Mouse (Mus musculus) embryonic fibroblast, embryonic 13.5 days (primary cell): ENCODE data around the gene Tubb2b. TPM values are rescaled to one million over a fixed set of nuclear protein-coding genes. Genes with fewer than 3 reads are reported as not detected.

Experiments
- H3K27ac ChIP-seq: 2 replicates; pipeline ENCODE4 v1.5.1; 2012; ENCODE audit warnings: low read length, control low read depth, inconsistent platforms; ENCODE audit not compliant: insufficient read depth
- H3K4me1 ChIP-seq: 2 replicates; pipeline ENCODE4 v1.6.1; 2011; ENCODE audit warnings: low read length; ENCODE audit not compliant: control insufficient read depth, insufficient read depth
- H3K4me3 ChIP-seq: 2 replicates; pipeline ENCODE4 v1.5.1; 2011; ENCODE audit warnings: mild to moderate bottlenecking, control low read depth, low read length; ENCODE audit not compliant: insufficient read depth
- CTCF ChIP-seq: IDR thresholded peaks from 2 replicates; pipeline ENCODE4 v1.5.1; 2011; ENCODE audit warnings: mild to moderate bottlenecking, control low read depth, low read length, moderate library complexity, borderline replicate concordance; ENCODE audit not compliant: insufficient read depth
- POLR2A ChIP-seq: IDR thresholded peaks from 2 replicates; pipeline ENCODE4 v1.6.1; 2011; ENCODE audit warnings: low read depth, mild to moderate bottlenecking, control low read depth, low read length, moderate library complexity
- polyA plus RNA-seq: library from polyadenylated mRNA; stranded (reverse); fragments of >200 nt; gene quantifications from 2 replicates; pipeline ENCODE4 v1.2.4, GENCODE M21; 2011; ENCODE audit warnings: low read depth; ENCODE audit not compliant: missing spikeins, insufficient read length

Tubb2b gene
- polyA plus RNA-seq, 1 experiment: 176 TPM

DNA sequence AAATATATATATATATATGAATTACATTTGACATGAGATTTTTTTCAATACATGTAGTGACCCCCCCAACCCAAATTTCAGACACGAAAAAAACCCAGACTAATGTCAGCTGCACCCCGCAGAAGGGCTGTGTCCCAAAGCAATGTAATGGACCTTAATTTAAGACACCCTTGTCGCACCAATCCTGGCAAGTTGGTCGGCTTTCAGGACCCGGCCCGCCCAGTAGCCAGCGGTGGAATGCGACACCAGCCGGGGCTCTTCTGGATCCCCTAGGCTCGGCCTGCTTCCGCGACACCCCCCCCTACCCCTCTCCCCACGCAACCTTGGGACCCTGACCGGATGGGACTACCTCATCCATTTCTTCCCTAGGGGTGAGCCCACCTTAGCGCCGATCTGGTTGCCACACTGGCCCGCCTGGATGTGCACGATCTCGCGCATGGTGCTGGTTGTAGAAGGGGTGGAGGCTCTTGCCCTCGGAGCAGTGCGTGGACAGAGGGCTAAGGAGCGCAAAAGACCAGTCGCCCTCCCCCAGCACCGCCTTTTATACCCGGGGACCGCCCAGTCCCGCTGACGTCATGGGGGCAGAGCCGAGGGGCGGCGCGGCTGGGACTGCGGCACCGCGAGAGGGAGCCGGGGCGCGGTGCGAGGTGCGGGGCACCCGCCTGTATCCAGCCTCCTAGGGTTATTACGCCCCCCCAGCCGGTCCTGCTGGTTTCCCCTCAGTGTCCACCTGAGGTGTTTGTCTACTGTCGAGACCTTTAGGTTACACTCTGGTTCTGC lies 52.6 kb downstream of the Tubb2b start, which contains the start of gene Tubb2a:
TSS of gene Tubb2a (minus strand) at position 516 of the 780 bp plus-strand sequence.
- Histone ChIP-seq H3K27ac (0 out of 2 replicates have a peak within 1 kb of the TSS, but pooled peaks have one; percentile 1), H3K4me3 (peak within 1 kb of the TSS; percentile 66), H3K4me1 (peaks cover 11% of the 10 kb centered on the region)
- TF ChIP-seq CTCF (0 out of 2 replicates have a peak, but pooled peaks have one; percentile 9), POLR2A (peak; percentile 100)

Other genes starting within 250 kb of the Tubb2b start
- gene Serpinb6c, start 224.8 kb downstream of the Tubb2b start, polyA plus RNA-seq: 0.53 TPM in 1 of 2 replicates, not detected in the other
- gene Nqo2, start 165.8 kb downstream of the Tubb2b start, polyA plus RNA-seq: 20.9 and 22.2 TPM in 2 replicates
- 41.2 and 43.4 TPM in 2 replicates for gene Ripk1, start 128.1 kb downstream of the Tubb2b start, polyA plus RNA-seq
- gene Serpinb6a, start 127.7 kb downstream of the Tubb2b start, polyA plus RNA-seq: 299 and 405 TPM in 2 replicates
- gene Bphl, start 92.9 kb downstream of the Tubb2b start, polyA plus RNA-seq: 38.4 and 45.9 TPM in 2 replicates
- gene Tubb2a, start 52.5 kb downstream of the Tubb2b start, polyA plus RNA-seq: 137 and 139 TPM in 2 replicates
- 18.5 and 21.7 TPM in 2 replicates for gene Psmg4, start 32.5 kb upstream of the Tubb2b start, polyA plus RNA-seq
- gene Slc22a23, start 214.7 kb upstream of the Tubb2b start, polyA plus RNA-seq: 2.1 and 5.7 TPM in 2 replicates